Mouse (Mus musculus): ENCODE data around the gene Pus10. TPM values are rescaled to one million over a fixed set of nuclear protein-coding genes. Genes with fewer than 3 reads are reported as not detected.

Gene Pus10
- polyA plus RNA-seq, 1 experiment from 2014 or later, result 13.0 TPM

GRCm38 (mm10) chr11:23657791-23658190 is 7.7 kb upstream of the Pus10 start:
- Histone ChIP-seq H3K4me2 (ENCODE audit: low read depth, low read length) (no peak overlapping the region), H3K36me3 (ENCODE audit: control insufficient read depth, insufficient read depth) (no peaks in the 10 kb centered on the region), H3K27me3 (ENCODE audit: control insufficient read depth, insufficient read depth, low read length) (no peaks in the 10 kb centered on the region), H3K9ac (ENCODE audit: low read length) (no peak overlapping the region), H3K4me3 (ENCODE audit: low read length) (no peak overlapping the region), H3K4me1 (ENCODE audit: control insufficient read depth, insufficient read depth, low read length) (peaks cover 2% of the 10 kb centered on the region; the same call in 1 of the 2 replicates), H3K9me3 (replicated peaks; ENCODE audit: control insufficient read depth, low read length) (no peaks in the 10 kb centered on the region), H3K27ac (ENCODE audit: low read length) (no peak overlapping the region)
- 63% methylated on average over 2 of the region's 2 CpGs for WGBS
- ATAC-seq (replicated peaks; ENCODE audit: extremely low read depth, insufficient read depth, low FRiP score), result no peak

GRCm38 (mm10) chr11:23664232-23664631 is 1.2 kb upstream of the Pus10 start:
- Histone ChIP-seq H3K9ac (ENCODE audit: low read length) (no peak overlapping the region), H3K4me2 (ENCODE audit: low read depth, low read length) (no peak overlapping the region), H3K4me1 (ENCODE audit: control insufficient read depth, insufficient read depth, low read length) (peaks cover 6% of the 10 kb centered on the region), H3K9me3 (replicated peaks; ENCODE audit: control insufficient read depth, low read length) (no peaks in the 10 kb centered on the region), H3K4me3 (ENCODE audit: low read length) (no peak overlapping the region), H3K27me3 (ENCODE audit: control insufficient read depth, insufficient read depth, low read length) (no peaks in the 10 kb centered on the region), H3K36me3 (ENCODE audit: control insufficient read depth, insufficient read depth) (no peaks in the 10 kb centered on the region), H3K27ac (ENCODE audit: low read length) (no peak overlapping the region)
- ATAC-seq (replicated peaks; ENCODE audit: extremely low read depth, insufficient read depth, low FRiP score), result no peak

GRCm38 (mm10) chr11:23665798-23666501 is 476 bp downstream of the Pus10 start, which contains the start of gene Pex13:
Gene Pex13 (minus strand): TSS chr11:23665959.
- Histone ChIP-seq H3K4me3 (ENCODE audit: low read length) (peak within 1 kb of the TSS; percentile 99), H3K36me3 (ENCODE audit: control insufficient read depth, insufficient read depth) (no peaks in the 10 kb centered on the region; the same call in 1 of the 2 replicates), H3K9ac (ENCODE audit: low read length) (peak within 1 kb of the TSS; percentile 96), H3K9me3 (replicated peaks; ENCODE audit: control insufficient read depth, low read length) (no peaks in the 10 kb centered on the region), H3K4me1 (ENCODE audit: control insufficient read depth, insufficient read depth, low read length) (peaks cover 6% of the 10 kb centered on the region), H3K27me3 (ENCODE audit: control insufficient read depth, insufficient read depth, low read length) (no peaks in the 10 kb centered on the region), H3K27ac (ENCODE audit: low read length) (peak within 1 kb of the TSS; percentile 95), H3K4me2 (ENCODE audit: low read depth, low read length) (peak within 1 kb of the TSS; percentile 83)
- under 1% methylated on average over 49 of the region's 49 CpGs for WGBS
- peak; percentile 97 for ATAC-seq (replicated peaks; ENCODE audit: extremely low read depth, insufficient read depth, low FRiP score)

- H3K27me3 ChIP-seq (ENCODE audit: control insufficient read depth, insufficient read depth, low read length), result no peaks in the 10 kb centered on the region
- H3K9me3 ChIP-seq (replicated peaks; ENCODE audit: control insufficient read depth, low read length), result no peaks in the 10 kb centered on the region
- H3K4me1 ChIP-seq (ENCODE audit: control insufficient read depth, insufficient read depth, low read length), result peaks cover 6% of the 10 kb centered on the region
- peak overlapping the region; percentile 95 for H3K27ac ChIP-seq (ENCODE audit: low read length)
- peak overlapping the region; percentile 96 for H3K9ac ChIP-seq (ENCODE audit: low read length)
- no peak for ATAC-seq (replicated peaks; ENCODE audit: extremely low read depth, insufficient read depth, low FRiP score)
- H3K36me3 ChIP-seq (ENCODE audit: control insufficient read depth, insufficient read depth), result no peaks in the 10 kb centered on the region; the same call in 1 of the 2 replicates
- peak overlapping the region; percentile 83 for H3K4me2 ChIP-seq (ENCODE audit: low read depth, low read length)
- H3K4me3 ChIP-seq (ENCODE audit: low read length), result peak overlapping the region; percentile 99
- WGBS, result 3% methylated on average over 5 of the region's 5 CpGs
Measured at GRCm38 (mm10) chr11:23666526-23666925, 1.1 kb downstream of the Pus10 start.

- Histone ChIP-seq H3K4me2 (ENCODE audit: low read depth, low read length) (peak overlapping the region; percentile 83), H3K9me3 (replicated peaks; ENCODE audit: control insufficient read depth, low read length) (no peaks in the 10 kb centered on the region), H3K4me3 (ENCODE audit: low read length) (peak overlapping the region; percentile 99), H3K9ac (ENCODE audit: low read length) (no peak overlapping the region; the same call in 1 of the 2 replicates), H3K27me3 (ENCODE audit: control insufficient read depth, insufficient read depth, low read length) (no peaks in the 10 kb centered on the region), H3K27ac (ENCODE audit: low read length) (no peak overlapping the region), H3K36me3 (ENCODE audit: control insufficient read depth, insufficient read depth) (no peaks in the 10 kb centered on the region; the same call in 1 of the 2 replicates), H3K4me1 (ENCODE audit: control insufficient read depth, insufficient read depth, low read length) (peaks cover 6% of the 10 kb centered on the region)
- WGBS, result 40% methylated on average over 3 of the region's 3 CpGs
- ATAC-seq (replicated peaks; ENCODE audit: extremely low read depth, insufficient read depth, low FRiP score), result no peak
Measured at GRCm38 (mm10) chr11:23667128-23667527, 1.7 kb downstream of the Pus10 start.

GRCm38 (mm10) chr11:23672256-23672749 is 6.8 kb downstream of the Pus10 start:
- Histone ChIP-seq H3K4me2 (ENCODE audit: low read depth, low read length) (no peak overlapping the region), H3K9ac (ENCODE audit: low read length) (no peak overlapping the region), H3K9me3 (replicated peaks; ENCODE audit: control insufficient read depth, low read length) (no peaks in the 10 kb centered on the region), H3K27ac (ENCODE audit: low read length) (no peak overlapping the region), H3K27me3 (ENCODE audit: control insufficient read depth, insufficient read depth, low read length) (no peaks in the 10 kb centered on the region), H3K4me1 (ENCODE audit: control insufficient read depth, insufficient read depth, low read length) (no peaks in the 10 kb centered on the region), H3K36me3 (ENCODE audit: control insufficient read depth, insufficient read depth) (peaks cover 13% of the 10 kb centered on the region), H3K4me3 (ENCODE audit: low read length) (no peak overlapping the region)
- 83% methylated on average over 4 of the region's 4 CpGs for WGBS
- ATAC-seq (replicated peaks; ENCODE audit: extremely low read depth, insufficient read depth, low FRiP score), result no peak

- no peaks in the 10 kb centered on the region for H3K9me3 ChIP-seq (replicated peaks; ENCODE audit: control insufficient read depth, low read length)
- WGBS, result 88% methylated on average over 5 of the region's 5 CpGs
- ATAC-seq (replicated peaks; ENCODE audit: extremely low read depth, insufficient read depth, low FRiP score), result no peak
- H3K36me3 ChIP-seq (ENCODE audit: control insufficient read depth, insufficient read depth), result peaks cover 17% of the 10 kb centered on the region
- H3K9ac ChIP-seq (ENCODE audit: low read length), result no peak overlapping the region
- H3K4me1 ChIP-seq (ENCODE audit: control insufficient read depth, insufficient read depth, low read length), result no peaks in the 10 kb centered on the region
- H3K27me3 ChIP-seq (ENCODE audit: control insufficient read depth, insufficient read depth, low read length), result no peaks in the 10 kb centered on the region
- no peak overlapping the region for H3K4me3 ChIP-seq (ENCODE audit: low read length)
- no peak overlapping the region for H3K4me2 ChIP-seq (ENCODE audit: low read depth, low read length)
- H3K27ac ChIP-seq (ENCODE audit: low read length), result no peak overlapping the region
Measured at GRCm38 (mm10) chr11:23676100-23676499, 10.6 kb downstream of the Pus10 start.

GRCm38 (mm10) chr11:23679044-23679642 is 13.7 kb downstream of the Pus10 start:
- Histone ChIP-seq H3K4me2 (ENCODE audit: low read depth, low read length) (no peak overlapping the region), H3K27ac (ENCODE audit: low read length) (no peak overlapping the region), H3K4me3 (ENCODE audit: low read length) (no peak overlapping the region), H3K27me3 (ENCODE audit: control insufficient read depth, insufficient read depth, low read length) (no peaks in the 10 kb centered on the region), H3K4me1 (ENCODE audit: control insufficient read depth, insufficient read depth, low read length) (no peaks in the 10 kb centered on the region), H3K9me3 (replicated peaks; ENCODE audit: control insufficient read depth, low read length) (no peaks in the 10 kb centered on the region), H3K36me3 (ENCODE audit: control insufficient read depth, insufficient read depth) (peaks cover 7% of the 10 kb centered on the region; the same call in 1 of the 2 replicates), H3K9ac (ENCODE audit: low read length) (no peak overlapping the region)
- WGBS, result 34% methylated on average over 3 of the region's 3 CpGs
- peak; percentile 23; the same call in 1 of the 2 replicates for ATAC-seq (replicated peaks; ENCODE audit: extremely low read depth, insufficient read depth, low FRiP score)

GRCm38 (mm10) chr11:23680435-23680950 is 15.0 kb downstream of the Pus10 start:
- Histone ChIP-seq H3K4me3 (ENCODE audit: low read length) (no peak overlapping the region), H3K36me3 (ENCODE audit: control insufficient read depth, insufficient read depth) (peaks cover 7% of the 10 kb centered on the region; the same call in 1 of the 2 replicates), H3K4me1 (ENCODE audit: control insufficient read depth, insufficient read depth, low read length) (no peaks in the 10 kb centered on the region), H3K9ac (ENCODE audit: low read length) (no peak overlapping the region), H3K9me3 (replicated peaks; ENCODE audit: control insufficient read depth, low read length) (no peaks in the 10 kb centered on the region), H3K4me2 (ENCODE audit: low read depth, low read length) (no peak overlapping the region), H3K27ac (ENCODE audit: low read length) (no peak overlapping the region), H3K27me3 (ENCODE audit: control insufficient read depth, insufficient read depth, low read length) (no peaks in the 10 kb centered on the region)
- 80% methylated on average over 6 of the region's 6 CpGs for WGBS
- no peak for ATAC-seq (replicated peaks; ENCODE audit: extremely low read depth, insufficient read depth, low FRiP score)

All from heart, embryonic 16.5 days (tissue).